Mouse (Mus musculus) embryonic fibroblast, embryonic 13.5 days (primary cell): ENCODE measurements around the gene Rab4a. TPM values are rescaled to one million over a fixed set of nuclear protein-coding genes. Genes with fewer than 3 reads are reported as not detected.

ENCODE experiments used
- H3K27ac ChIP-seq: 2 replicates; pipeline ENCODE4 v1.5.1; 2012; ENCODE audit warnings: low read length, control low read depth, inconsistent platforms; ENCODE audit not compliant: insufficient read depth
- H3K4me1 ChIP-seq: 2 replicates; pipeline ENCODE4 v1.6.1; 2011; ENCODE audit warnings: low read length; ENCODE audit not compliant: control insufficient read depth, insufficient read depth
- H3K4me3 ChIP-seq: 2 replicates; pipeline ENCODE4 v1.5.1; 2011; ENCODE audit warnings: mild to moderate bottlenecking, control low read depth, low read length; ENCODE audit not compliant: insufficient read depth
- CTCF ChIP-seq: IDR thresholded peaks from 2 replicates; pipeline ENCODE4 v1.5.1; 2011; ENCODE audit warnings: mild to moderate bottlenecking, control low read depth, low read length, moderate library complexity, borderline replicate concordance; ENCODE audit not compliant: insufficient read depth
- POLR2A ChIP-seq: IDR thresholded peaks from 2 replicates; pipeline ENCODE4 v1.6.1; 2011; ENCODE audit warnings: low read depth, mild to moderate bottlenecking, control low read depth, low read length, moderate library complexity
- polyA plus RNA-seq: library from polyadenylated mRNA; stranded (reverse); fragments of >200 nt; gene quantifications from 2 replicates; pipeline ENCODE4 v1.2.4, GENCODE M21; 2011; ENCODE audit warnings: low read depth; ENCODE audit not compliant: missing spikeins, insufficient read length

Rab4a gene
- polyA plus RNA-seq, 1 experiment, result 22.0 TPM

DNA sequence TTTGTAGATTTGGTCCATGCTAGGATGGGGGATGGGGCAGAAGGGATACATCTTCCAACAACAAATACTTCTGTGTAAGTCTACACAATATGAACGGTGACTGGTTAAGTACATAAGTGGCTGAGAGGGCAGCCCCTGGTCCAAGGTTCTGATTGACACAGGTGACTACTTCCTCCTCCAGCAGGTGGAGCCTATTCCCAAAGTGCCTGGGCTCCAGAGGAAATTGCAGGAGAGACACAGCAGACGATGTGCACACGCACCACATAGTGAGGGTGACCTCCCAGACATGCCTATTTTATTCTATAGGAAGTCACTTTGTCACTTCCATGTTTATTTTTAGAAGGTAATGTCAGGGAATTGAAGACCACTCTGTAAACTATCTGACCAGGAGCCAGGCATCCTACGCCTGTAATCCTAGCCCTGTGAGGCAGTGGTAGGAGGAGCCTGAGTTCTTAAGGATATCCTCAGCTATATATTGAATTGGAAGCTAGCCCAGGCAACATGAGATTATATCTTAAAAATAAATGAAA, 75.1 kb downstream of the Rab4a start:
- H3K4me1 ChIP-seq, result peaks cover 16% of the 10 kb centered on the region
- H3K4me3 ChIP-seq, result no peak overlapping the region
- H3K27ac ChIP-seq, result no peak overlapping the region
- no peak for TF ChIP-seq POLR2A
- no peak; the same call in 1 of the 2 replicates for TF ChIP-seq CTCF

DNA sequence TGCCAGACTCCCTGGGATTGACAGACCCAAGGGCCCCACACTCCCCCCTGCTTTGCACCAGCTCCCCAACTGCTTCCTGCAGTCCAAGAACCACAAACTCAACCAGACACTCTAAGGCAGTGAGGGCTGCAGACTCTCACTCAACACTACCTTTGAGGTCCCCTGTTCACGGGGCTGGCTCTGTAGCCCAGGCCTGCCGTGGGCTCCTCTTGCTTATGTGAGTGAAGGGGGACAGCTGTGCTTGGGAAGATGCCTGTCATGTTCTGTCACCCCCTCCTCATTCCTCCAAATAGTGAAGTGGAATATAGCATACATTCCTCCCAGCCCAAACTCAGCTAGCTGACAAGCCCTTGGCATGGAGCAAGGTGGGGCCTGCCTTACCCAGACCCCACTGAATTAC, 76.6 kb downstream of the Rab4a start:
- Histone ChIP-seq H3K4me1 (peaks cover 18% of the 10 kb centered on the region), H3K4me3 (no peak overlapping the region), H3K27ac (no peak overlapping the region)
- TF ChIP-seq CTCF (no peak), POLR2A (no peak)

DNA sequence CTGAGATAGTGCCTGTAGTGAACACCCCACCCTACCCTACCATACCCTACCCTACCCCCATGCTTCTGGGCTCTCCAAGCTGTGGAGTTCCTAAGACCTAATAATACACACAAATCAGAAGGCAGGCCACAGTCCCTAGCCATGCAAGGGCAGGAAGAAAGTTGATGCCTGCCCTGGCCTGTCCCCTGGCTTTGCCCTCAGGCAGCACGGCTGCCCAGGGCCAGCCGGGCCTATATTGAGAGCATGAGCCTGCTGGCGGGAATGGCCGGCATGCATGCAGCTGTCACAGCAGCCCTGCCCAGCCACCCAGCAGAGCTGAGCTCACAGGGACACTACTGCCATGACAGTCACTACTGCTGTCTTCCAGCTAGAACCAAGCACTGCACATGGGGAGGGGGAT, 77.3 kb downstream of the Rab4a start:
- no peak overlapping the region for H3K27ac ChIP-seq
- H3K4me3 ChIP-seq, result no peak overlapping the region
- peaks cover 18% of the 10 kb centered on the region for H3K4me1 ChIP-seq
- TF ChIP-seq CTCF, result no peak
- no peak for TF ChIP-seq POLR2A

Other genes with a start within 250 kb of the Rab4a start
- gene Rhou, start 152.1 kb upstream of the Rab4a start, polyA plus RNA-seq, result 19.5 and 20.0 TPM in 2 replicates
- 2.9 and 4.4 TPM in 2 replicates for gene Ccsap, start 54.2 kb downstream of the Rab4a start, polyA plus RNA-seq
- gene Acta1, start 88.8 kb downstream of the Rab4a start, polyA plus RNA-seq, result 25.9 and 159 TPM in 2 replicates
- 19.5 and 22.4 TPM in 2 replicates for gene Nup133, start 143.3 kb downstream of the Rab4a start, polyA plus RNA-seq
- 16.2 and 21.4 TPM in 2 replicates for gene Abcb10, start 177.1 kb downstream of the Rab4a start, polyA plus RNA-seq
- 30.6 and 36.3 TPM in 2 replicates for gene Taf5l, start 215.4 kb downstream of the Rab4a start, polyA plus RNA-seq
- 14.6 and 15.9 TPM in 2 replicates for gene Urb2, start 215.5 kb downstream of the Rab4a start, polyA plus RNA-seq